Mouse (Mus musculus) liver, embryonic 14.5 days (tissue): Measurements from ENCODE around the gene Nfatc2. TPM values are rescaled to one million over a fixed set of nuclear protein-coding genes. Genes with fewer than 3 reads are reported as not detected.

Experiments
- ATAC-seq: fragments of 200-750 bp; cut with Nextera tagmentation; 2 replicates; pipeline ENCODE4 v1.8.0; 2017; ENCODE audit warnings: moderate number of reproducible peaks, mild to moderate bottlenecking, moderate library complexity; ENCODE audit not compliant: insufficient read depth
- DNase-seq, 3 experiments: peaks; one replicate each; pipeline ENCODE4 v3.0.0-alpha.2; 2012 to 2013; ENCODE audit warnings: low read depth in 3 of 3, low spot score in 3 of 3
- H3K27ac ChIP-seq: fragments of 300-500 bp; sonication (generic); 2 replicates; pipeline ENCODE4 v1.5.1; 2014; ENCODE audit warnings: moderate library complexity, mild to moderate bottlenecking, control low read depth, inconsistent platforms
- H3K27me3 ChIP-seq: fragments of 300-500 bp; sonication (generic); 2 replicates; pipeline ENCODE4 v1.6.1; 2014; ENCODE audit warnings: mild to moderate bottlenecking, low read length, moderate library complexity; ENCODE audit not compliant: control insufficient read depth, insufficient read depth
- H3K36me3 ChIP-seq: fragments of 300-500 bp; sonication (generic); replicated peaks from 2 replicates; pipeline ENCODE4 v1.6.1; 2014; ENCODE audit warnings: low read depth; ENCODE audit not compliant: control insufficient read depth, insufficient read depth
- H3K4me1 ChIP-seq, 2 experiments: fragments of 200-500 bp in 1 of 2; fragments of 300-500 bp in 1 of 2; sonication (generic) in 1 of 2; replicated peaks; 2 replicates each; pipeline ENCODE4 v1.6.1; 2012 to 2014; ENCODE audit warnings: antibody characterized with exemption in 1 of 2, inconsistent platforms in 1 of 2, low read length in 1 of 2; ENCODE audit not compliant: control insufficient read depth in 2 of 2, insufficient read depth in 2 of 2
- H3K4me2 ChIP-seq: fragments of 300-500 bp; sonication (generic); 2 replicates; pipeline ENCODE4 v1.6.1; 2014; ENCODE audit warnings: low read depth, mild to moderate bottlenecking, control low read depth, moderate library complexity
- H3K4me3 ChIP-seq, 2 experiments: fragments of 200-500 bp in 1 of 2; fragments of 300-500 bp in 1 of 2; sonication (generic) in 1 of 2; 2 replicates each; pipeline ENCODE4 v1.5.1; 2012 to 2014; ENCODE audit warnings: low read depth in 2 of 2, low read length in 2 of 2, mild to moderate bottlenecking in 2 of 2, control low read depth in 1 of 2, inconsistent platforms in 1 of 2, moderate library complexity in 1 of 2; ENCODE audit not compliant: insufficient read depth in 1 of 2
- H3K9ac ChIP-seq: fragments of 300-500 bp; sonication (generic); replicated peaks from 2 replicates; pipeline ENCODE4 v1.6.1; 2014; ENCODE audit warnings: mild to moderate bottlenecking, control low read depth, moderate library complexity
- H3K9me3 ChIP-seq: fragments of 300-500 bp; sonication (generic); 2 replicates; pipeline ENCODE4 v1.6.1; 2016; ENCODE audit warnings: low read length, mixed read lengths; ENCODE audit not compliant: control insufficient read depth
- CTCF ChIP-seq: IDR thresholded peaks from 2 replicates; pipeline ENCODE4 v1.5.1; 2016; ENCODE audit warnings: antibody characterized with exemption, low read depth, control low read depth
- EP300 ChIP-seq: IDR thresholded peaks from 2 replicates; pipeline ENCODE4 v1.6.1; 2016; ENCODE audit warnings: antibody characterized with exemption, low read depth
- WGBS: fragments of 180-500 bp; shearing (Covaris S2); extraction: QIAGEN DNeasy Blood & Tissue Kit; methylation state at CpG from one replicate; pipeline ENCODE4 v1.1.7; 2014; ENCODE audit not compliant: insufficient replicate concordance; 5-methylcytosine and 5-hydroxymethylcytosine counted together
- polyA plus RNA-seq, 2 experiments: library from polyadenylated mRNA; depleted of rRNA in 1 of 2; stranded (reverse) in 1 of 2; unstranded in 1 of 2; fragments of >200 nt; fragmentation: Nextera tagmentation in 1 of 2; extraction: Ambion mirVana in 1 of 2; gene quantifications; 2 replicates each; pipeline versions ENCODE4 v1.2.1 to v1.2.3; 2012 to 2014

The Nfatc2 gene
- polyA plus RNA-seq, 2 experiments = 0.08 to 0.19 TPM

- H3K27ac ChIP-seq = no peak overlapping the region
Observed at GRCm38 (mm10) chr2:168539594-168540222, 61.7 kb downstream of the Nfatc2 start.

GRCm38 (mm10) chr2:168539026-168539425 is 62.4 kb downstream of the Nfatc2 start:
- DNase-seq = no peak
- Histone ChIP-seq H3K9ac (no peak overlapping the region), H3K4me1 (no peaks in the 10 kb centered on the region), H3K4me2 (no peak overlapping the region), H3K9me3 (no peaks in the 10 kb centered on the region), H3K27me3 (no peaks in the 10 kb centered on the region), H3K36me3 (no peaks in the 10 kb centered on the region), H3K27ac (no peak overlapping the region), H3K4me3 (no peak overlapping the region)
- TF ChIP-seq CTCF (no peak), EP300 (no peak)
- WGBS = 18% methylated on average over 6 of the region's 6 CpGs
- ATAC-seq = no peak

More at GRCm38 (mm10) chr2:168539594-168540222, 61.7 kb downstream of the Nfatc2 start:
- Histone ChIP-seq H3K27me3 (no peaks in the 10 kb centered on the region), H3K4me2 (no peak overlapping the region), H3K4me3 (no peak overlapping the region), H3K9me3 (no peaks in the 10 kb centered on the region), H3K4me1 (no peaks in the 10 kb centered on the region), H3K36me3 (no peaks in the 10 kb centered on the region), H3K9ac (no peak overlapping the region)
- ATAC-seq = no peak
- TF ChIP-seq EP300 = no peak
- TF ChIP-seq CTCF = no peak
- DNase-seq = no peak
- 34% methylated on average over 15 of the region's 15 CpGs for WGBS

DNA sequence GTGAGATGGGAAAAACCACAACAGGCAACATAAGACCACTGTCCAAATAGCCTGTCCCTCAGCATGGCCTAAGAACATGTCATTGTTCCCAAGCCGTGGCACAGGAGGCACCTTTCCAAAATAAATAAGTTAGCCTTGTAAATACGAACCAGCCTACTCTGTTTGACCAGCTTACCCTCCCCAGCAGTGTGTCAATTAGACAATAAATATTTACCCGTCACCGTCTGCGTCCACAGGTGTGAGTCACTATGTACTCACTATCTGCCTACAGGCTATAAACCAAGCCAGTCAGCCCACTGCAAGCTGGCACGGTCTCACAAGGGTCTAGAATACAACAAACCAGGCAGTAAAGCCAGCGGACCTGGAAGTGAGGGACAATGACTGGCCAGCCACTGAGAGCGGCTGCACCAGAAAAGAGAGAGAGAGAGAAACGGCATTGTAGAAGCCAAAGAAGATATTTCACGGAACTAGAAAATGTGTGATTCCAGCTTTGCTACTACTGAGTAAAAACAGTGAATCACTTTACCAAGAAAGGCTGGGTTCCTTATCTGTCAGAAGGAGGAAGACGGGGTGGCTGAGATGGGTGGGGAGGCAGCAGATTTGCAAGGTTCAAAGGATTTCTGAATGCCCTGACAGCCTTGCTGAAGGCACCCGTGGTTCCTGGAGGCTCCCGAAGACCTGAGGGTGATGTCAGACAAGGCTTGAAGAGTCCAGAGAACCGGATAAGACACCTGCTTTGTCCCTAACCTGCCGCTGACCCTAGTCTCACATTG is 69.2 kb downstream of the Nfatc2 start:
- Histone ChIP-seq H3K4me1 (no peaks in the 10 kb centered on the region), H3K4me3 (no peak overlapping the region), H3K36me3 (no peaks in the 10 kb centered on the region), H3K27ac (no peak overlapping the region), H3K4me2 (no peak overlapping the region), H3K9me3 (no peaks in the 10 kb centered on the region), H3K9ac (no peak overlapping the region), H3K27me3 (no peaks in the 10 kb centered on the region)
- ATAC-seq (no peak), DNase-seq (no peak)
- WGBS = 48% methylated on average over 15 of the region's 15 CpGs
- TF ChIP-seq EP300 (no peak), CTCF (no peak)

DNA sequence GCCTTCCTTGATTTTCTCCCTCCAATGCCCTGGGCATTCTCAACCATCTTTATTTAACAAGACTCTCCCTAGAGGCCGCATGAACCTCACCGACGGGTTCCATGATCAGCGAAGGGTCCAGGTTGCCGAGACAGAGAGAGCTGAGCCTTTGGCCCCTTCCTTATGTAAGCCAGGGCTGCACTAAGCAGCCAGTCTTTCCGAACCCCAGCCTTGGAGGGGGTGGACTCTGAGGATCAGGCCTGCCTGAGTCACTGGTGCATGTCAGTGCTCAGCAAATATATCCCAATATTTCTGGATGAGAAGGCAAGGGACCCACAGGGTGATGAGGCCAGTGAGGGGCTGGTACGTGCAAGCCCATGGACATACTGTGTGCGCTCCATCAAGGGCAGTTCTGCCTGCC is 72.9 kb downstream of the Nfatc2 start:
- Histone ChIP-seq H3K4me1 (no peaks in the 10 kb centered on the region), H3K9me3 (no peaks in the 10 kb centered on the region), H3K4me2 (no peak overlapping the region), H3K27ac (no peak overlapping the region), H3K4me3 (no peak overlapping the region), H3K9ac (no peak overlapping the region), H3K36me3 (no peaks in the 10 kb centered on the region), H3K27me3 (no peaks in the 10 kb centered on the region)
- WGBS = 68% methylated on average over 8 of the region's 8 CpGs
- ATAC-seq (no peak), DNase-seq (no peak)
- TF ChIP-seq CTCF (no peak), EP300 (no peak)

DNA sequence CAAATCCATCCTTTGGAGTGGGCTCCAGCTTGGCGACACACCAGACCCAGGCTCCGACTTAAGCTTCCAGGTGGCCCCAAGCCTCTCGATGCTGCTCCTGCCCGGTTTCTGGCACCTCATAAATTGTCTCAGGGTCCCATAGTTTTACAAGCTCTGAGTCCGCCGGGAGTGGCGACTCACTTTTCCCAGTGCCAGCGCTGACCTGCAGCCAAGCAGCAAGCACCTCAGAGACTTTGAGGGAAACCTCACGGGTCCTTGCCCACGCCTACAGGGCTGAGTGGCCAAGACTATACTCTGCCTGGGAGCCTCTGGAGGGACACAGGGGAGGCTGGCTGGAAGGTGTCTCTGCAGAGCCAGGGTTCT is 74.0 kb downstream of the Nfatc2 start:
- 74% methylated on average over 10 of the region's 10 CpGs for WGBS
- H3K9me3 ChIP-seq = no peaks in the 10 kb centered on the region
- H3K36me3 ChIP-seq = no peaks in the 10 kb centered on the region
- ATAC-seq = no peak
- H3K4me2 ChIP-seq = no peak overlapping the region
- no peak overlapping the region for H3K27ac ChIP-seq
- H3K9ac ChIP-seq = no peak overlapping the region
- no peak for TF ChIP-seq EP300
- TF ChIP-seq CTCF = no peak
- DNase-seq = no peak
- no peak overlapping the region for H3K4me3 ChIP-seq
- H3K27me3 ChIP-seq = no peaks in the 10 kb centered on the region; the same call in 1 of the 2 replicates
- H3K4me1 ChIP-seq = no peaks in the 10 kb centered on the region
